Comparison of ENCODE assay signal across 9 mouse cellular contexts in genomic region chr16:8666452-8666851, GRCm38 (mm10). TPM values are rescaled to one million over a fixed set of nuclear protein-coding genes. Genes with fewer than 3 reads are reported as not detected.
DNase-seq lines count a peak whose midpoint lies in the region; ATAC-seq and TF ChIP-seq lines count a peak whose summit lies in the region.
"Had no signal": no experiment of that assay in that cellular context is flagged by ENCODE, and none has a peak within 500 bp of the region (broad histone marks: within the 10 kb centered on the region; RNA-seq: fewer than 3 reads in every experiment).

No protein-coding gene starts in this region.

- DNase-seq in 3T3-L1 (ENCODE audit: low read depth, low spot score) (peak; percentile 85), MEL-GATA-1-ER (ENCODE audit: extremely low read depth, low read depth) (peak; percentile 52)
- DNase-seq in heart, adult 8-10 months (ENCODE audit: low spot score) = peak; percentile 80
- no peak for DNase-seq in cerebellum, adult 2 months
- no peak for DNase-seq in layer of hippocampus, postnatal 14 days (ENCODE audit: low spot score in 2 of 2)
- no peak for DNase-seq in cerebellum, postnatal 36 days

- no peak overlapping the region for H3K4me3 ChIP-seq in limb, embryonic 15.5 days
- H3K4me3 ChIP-seq in cerebellum, adult 2 months (replicated peaks; ENCODE audit: insufficient read depth, low read depth, low read length) = no peak overlapping the region

- H3K36me3 ChIP-seq in limb, embryonic 15.5 days = peaks cover 30% of the 10 kb centered on the region

- 57% methylated on average over 2 of the region's 2 CpGs for WGBS in limb, embryonic 15.5 days
- WGBS in cerebellum, adult 2 months = 48% methylated on average over 2 of the region's 2 CpGs

- H3K9me3 ChIP-seq in limb, embryonic 15.5 days = no peaks in the 10 kb centered on the region

- no peaks in the 10 kb centered on the region for H3K27me3 ChIP-seq in limb, embryonic 15.5 days
- H3K27me3 ChIP-seq in cerebellum, adult 2 months (ENCODE audit: control insufficient read depth, insufficient read depth, low read length) = no peaks in the 10 kb centered on the region

- H3K4me1 ChIP-seq in limb, embryonic 15.5 days = peaks cover 52% of the 10 kb centered on the region
- no peaks in the 10 kb centered on the region for H3K4me1 ChIP-seq in cerebellum, adult 2 months (ENCODE audit: control insufficient read depth, insufficient read depth, low read length)

- 0 out of 2 replicates have a peak overlapping the region, but pooled peaks have one; percentile 34 for H3K27ac ChIP-seq in limb, embryonic 15.5 days
- H3K27ac ChIP-seq in cerebellum, adult 2 months (ENCODE audit: insufficient read depth, low read length) = no peak overlapping the region

- no peak for ATAC-seq in limb, embryonic 15.5 days (ENCODE audit: insufficient number of reproducible peaks, low FRiP score, low TSS enrichment, low read depth)
- ATAC-seq in erythroid progenitor cell, adult 5-6 weeks (replicated peaks; ENCODE audit: low FRiP score, poor library complexity, severe bottlenecking) = no peak

- no peak overlapping the region for H3K4me2 ChIP-seq in limb, embryonic 15.5 days

- TF ChIP-seq POLR2A in cerebellum, adult 2 months (IDR thresholded peaks at IDR 0.05; ENCODE audit: borderline replicate concordance, insufficient read depth, low read length) = no peak

- TF ChIP-seq CTCF in cerebellum, adult 2 months (IDR thresholded peaks at IDR 0.05; ENCODE audit: borderline replicate concordance, insufficient read depth, low read depth, low read length) = no peak

- H3K9ac ChIP-seq in limb, embryonic 15.5 days = no peak overlapping the region

RNA-seq across cellular contexts. Expression of gene Carhsp1, which starts 5.5 kb away (rescaled TPM):
- total RNA-seq in heart, adult 8-10 months (2022) = 10 to 100 TPM; 10.1 to 17.9 (median 13.4) TPM
- polyA plus RNA-seq in limb, embryonic 15.5 days (2015; fragmentation: Nextera tagmentation; extraction: Ambion mirVana) = 85.1 and 85.5 TPM in 2 replicates
- polyA plus RNA-seq in cerebellum, adult 2 months (2012; rRNA removed) = 42.6 and 50.0 TPM in 2 replicates
- 10 to 100 TPM; 23.2 to 23.8 TPM for total RNA-seq in layer of hippocampus, postnatal 14 days (2021)
- total RNA-seq in erythroid progenitor cell, adult 5-6 weeks (2015; ENCODE audit: low replicate concordance) = 176 and 189 TPM in 2 replicates
- 200 and 217 TPM in 2 replicates for total RNA-seq in erythroid progenitor cell, adult 5-6 weeks (2017; ENCODE audit: low replicate concordance)

RNA-seq across cellular contexts. Expression of gene Gm5767, which starts 14.1 kb away (rescaled TPM):
- total RNA-seq in heart, adult 8-10 months (2022) = not detected
- 0.32 TPM in 1 of 2 replicates, not detected in the other for polyA plus RNA-seq in limb, embryonic 15.5 days (2015; fragmentation: Nextera tagmentation; extraction: Ambion mirVana)
- polyA plus RNA-seq in cerebellum, adult 2 months (2012; rRNA removed) = not detected in 2 replicates
- total RNA-seq in layer of hippocampus, postnatal 14 days (2021) = not detected
- not detected in 2 replicates for total RNA-seq in erythroid progenitor cell, adult 5-6 weeks (2015; ENCODE audit: low replicate concordance)
- total RNA-seq in erythroid progenitor cell, adult 5-6 weeks (2017; ENCODE audit: low replicate concordance) = not detected in 2 replicates
- total RNA-seq: common myeloid progenitor, adult 5-6 weeks had no signal

RNA-seq across cellular contexts. Expression of gene Tmem186, which starts 28.9 kb away (rescaled TPM):
- 10 to 100 TPM; 18.9 to 23.3 (median 20.1) TPM for total RNA-seq in heart, adult 8-10 months (2022)
- 18.8 and 20.4 TPM in 2 replicates for polyA plus RNA-seq in limb, embryonic 15.5 days (2015; fragmentation: Nextera tagmentation; extraction: Ambion mirVana)
- polyA plus RNA-seq in cerebellum, adult 2 months (2012; rRNA removed) = 19.0 and 19.4 TPM in 2 replicates
- 10 to 100 TPM; 10.6 to 11.5 TPM for total RNA-seq in layer of hippocampus, postnatal 14 days (2021)
- 6.7 and 11.9 TPM in 2 replicates for total RNA-seq in erythroid progenitor cell, adult 5-6 weeks (2015; ENCODE audit: low replicate concordance)
- 10.9 and 12.5 TPM in 2 replicates for total RNA-seq in erythroid progenitor cell, adult 5-6 weeks (2017; ENCODE audit: low replicate concordance)

RNA-seq across cellular contexts. Expression of gene Pmm2, which starts 29.0 kb away (rescaled TPM):
- total RNA-seq in heart, adult 8-10 months (2022) = 10 to 100 TPM; 24.6 to 46.4 (median 32.1) TPM
- polyA plus RNA-seq in limb, embryonic 15.5 days (2015; fragmentation: Nextera tagmentation; extraction: Ambion mirVana) = 52.8 and 55.1 TPM in 2 replicates
- polyA plus RNA-seq in cerebellum, adult 2 months (2012; rRNA removed) = 39.2 and 39.6 TPM in 2 replicates
- 10 to 100 TPM; 31.9 to 34.5 TPM for total RNA-seq in layer of hippocampus, postnatal 14 days (2021)
- total RNA-seq in erythroid progenitor cell, adult 5-6 weeks (2015; ENCODE audit: low replicate concordance) = 80.1 and 96.9 TPM in 2 replicates
- 118 and 123 TPM in 2 replicates for total RNA-seq in erythroid progenitor cell, adult 5-6 weeks (2017; ENCODE audit: low replicate concordance)

Comparison
In these comparisons a context has a peak if more than half of its experiments do, and no peak if none do; other contexts are left out.
1. DNase-seq: peak in 3T3-L1 (single experiment), MEL-GATA-1-ER (single experiment) and heart, adult 8-10 months (single experiment); none in cerebellum, adult 2 months (0 of 2), layer of hippocampus, postnatal 14 days (0 of 2) and cerebellum, postnatal 36 days (0 of 2).
2. RNA of gene Carhsp1, which starts 5.5 kb away (total RNA-seq): 176 to 217 TPM in erythroid progenitor cell, adult 5-6 weeks; 23.2 to 23.8 TPM in layer of hippocampus, postnatal 14 days and 10.1 to 17.9 TPM in heart, adult 8-10 months; every median in the first group is over 4 times any median in the second.